Mouse (Mus musculus) limb, embryonic 13.5 days (tissue): ENCODE results near the gene Hmbs. TPM values are rescaled to one million over a fixed set of nuclear protein-coding genes. Genes with fewer than 3 reads are reported as not detected.
A peak's percentile ranks its signal among the peaks of the same experiment; 100 is the strongest.
"Not testable (repeated sequence)": the region's sequence is repeated elsewhere in the genome, so short reads cannot be mapped to it uniquely, and the experiment has no call there.

Source experiments
- ATAC-seq: fragments of 200-750 bp; cut with Nextera tagmentation; 2 replicates; pipeline ENCODE4 v1.8.0; 2017; ENCODE audit warnings: low read depth, moderate number of reproducible peaks, moderate TSS enrichment; ENCODE audit not compliant: low FRiP score
- H3K27ac ChIP-seq: fragments of 300-500 bp; sonication (generic); 2 replicates; pipeline ENCODE4 v1.5.1; 2015; ENCODE audit warnings: inconsistent platforms, mild to moderate bottlenecking, moderate library complexity
- H3K27me3 ChIP-seq: fragments of 300-500 bp; sonication (generic); 2 replicates; pipeline ENCODE4 v1.6.1; 2015; ENCODE audit warnings: mild to moderate bottlenecking, inconsistent platforms
- H3K36me3 ChIP-seq: fragments of 300-500 bp; sonication (generic); 2 replicates; pipeline ENCODE4 v1.6.1; 2015; ENCODE audit warnings: inconsistent platforms, mild to moderate bottlenecking, moderate library complexity
- H3K4me1 ChIP-seq: fragments of 300-500 bp; sonication (generic); 2 replicates; pipeline ENCODE4 v1.6.1; 2015; ENCODE audit warnings: inconsistent platforms
- H3K4me2 ChIP-seq: fragments of 300-500 bp; sonication (generic); replicated peaks from 2 replicates; pipeline ENCODE4 v1.6.1; 2015; ENCODE audit warnings: inconsistent platforms, mild to moderate bottlenecking, moderate library complexity
- H3K4me3 ChIP-seq: fragments of 300-500 bp; sonication (generic); 2 replicates; pipeline ENCODE4 v1.5.1; 2015; ENCODE audit warnings: moderate library complexity, mild to moderate bottlenecking, inconsistent platforms
- H3K9ac ChIP-seq: fragments of 300-500 bp; sonication (generic); 2 replicates; pipeline ENCODE4 v1.6.1; 2015; ENCODE audit warnings: mild to moderate bottlenecking, inconsistent platforms
- H3K9me3 ChIP-seq: fragments of 300-500 bp; sonication (generic); 2 replicates; pipeline ENCODE4 v1.6.1; 2016; ENCODE audit warnings: inconsistent platforms
- WGBS: fragments of 180-500 bp; shearing (Covaris S2); methylation state at CpG from one replicate; pipeline ENCODE4 v1.1.7; 2015; 5-methylcytosine and 5-hydroxymethylcytosine counted together
- polyA plus RNA-seq: library from polyadenylated mRNA; unstranded; fragments of >200 nt; fragmentation: Nextera tagmentation; extraction: Ambion mirVana; gene quantifications from 2 replicates; pipeline ENCODE4 v1.2.1, GENCODE M21; 2015

Hmbs gene
- polyA plus RNA-seq, result 111 and 116 TPM in 2 replicates

DNA sequence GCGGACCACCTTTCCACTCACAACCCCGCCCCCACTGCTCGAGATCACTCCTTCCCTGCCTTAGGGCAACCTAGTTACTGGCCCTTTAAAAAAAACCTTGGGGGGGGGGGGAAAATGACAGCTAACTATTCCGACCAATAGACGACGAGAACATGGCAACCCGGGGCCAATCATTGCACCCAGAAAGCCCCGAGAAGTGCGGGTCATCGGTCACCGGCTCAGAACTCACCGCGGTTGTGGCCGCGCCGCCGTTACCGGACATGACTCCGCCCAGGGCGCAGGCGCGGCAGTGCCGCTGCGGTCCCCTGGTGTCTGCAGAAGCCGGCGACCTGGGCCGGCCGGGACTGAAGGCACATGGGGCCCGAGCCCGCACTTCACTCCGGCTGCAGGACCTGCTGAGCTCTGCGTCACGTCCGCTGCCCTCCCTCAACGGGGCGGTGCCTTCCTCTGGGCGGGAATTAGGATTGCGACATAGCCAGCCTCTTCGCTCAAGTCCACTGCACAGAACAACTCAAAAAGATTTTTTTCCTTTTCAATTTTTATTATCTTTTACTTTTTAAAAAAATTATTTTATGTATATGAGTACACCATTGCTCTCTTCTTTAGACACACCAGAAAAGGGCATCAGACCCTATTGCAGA is at the start of gene Hmbs:
Gene Hmbs (minus strand): TSS at position 448 of the 641 bp plus-strand sequence.
- ATAC-seq, result peak; percentile 96
- peak within 1 kb of the TSS; percentile 69 for H3K4me2 ChIP-seq
- H3K9me3 ChIP-seq, result no peaks in the 10 kb centered on the region
- H3K4me1 ChIP-seq, result peaks cover 6% of the 10 kb centered on the region
- peak within 1 kb of the TSS; percentile 77 for H3K4me3 ChIP-seq
- peaks cover 55% of the 10 kb centered on the region for H3K36me3 ChIP-seq
- H3K9ac ChIP-seq, result peak within 1 kb of the TSS; percentile 84
- H3K27me3 ChIP-seq, result no peaks in the 10 kb centered on the region
- H3K27ac ChIP-seq, result peak within 1 kb of the TSS; percentile 95
- 0% methylated on average over 39 of the region's 39 CpGs for WGBS

DNA sequence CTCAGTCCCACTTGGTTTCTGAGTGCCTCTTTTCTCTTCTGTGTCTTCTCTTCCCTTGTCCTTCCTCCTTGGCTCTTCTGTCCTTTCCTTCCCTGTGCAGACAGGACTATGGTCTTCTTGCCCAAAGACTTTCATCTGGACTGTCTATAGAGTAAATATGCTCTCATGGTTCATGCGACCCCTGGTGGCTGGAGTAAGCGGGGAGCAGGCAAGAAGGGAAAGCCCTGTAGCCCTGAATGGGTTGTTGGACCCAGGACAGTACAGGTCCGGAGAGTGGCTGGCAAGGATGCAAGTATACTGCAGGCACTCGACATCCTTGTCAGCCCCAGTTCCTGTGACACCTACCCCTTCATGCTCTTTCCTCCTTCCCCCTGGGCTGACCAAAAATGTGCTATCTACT is 47.4 kb upstream of the Hmbs start:
- no peaks in the 10 kb centered on the region for H3K9me3 ChIP-seq
- no peak overlapping the region for H3K9ac ChIP-seq
- H3K4me3 ChIP-seq, result no peak overlapping the region
- 36% methylated on average over 4 of the region's 4 CpGs for WGBS
- H3K4me2 ChIP-seq, result no peak overlapping the region
- peaks cover 60% of the 10 kb centered on the region for H3K36me3 ChIP-seq
- no peaks in the 10 kb centered on the region for H3K27me3 ChIP-seq
- no peak for ATAC-seq
- H3K27ac ChIP-seq, result no peak overlapping the region
- H3K4me1 ChIP-seq, result no peaks in the 10 kb centered on the region

DNA sequence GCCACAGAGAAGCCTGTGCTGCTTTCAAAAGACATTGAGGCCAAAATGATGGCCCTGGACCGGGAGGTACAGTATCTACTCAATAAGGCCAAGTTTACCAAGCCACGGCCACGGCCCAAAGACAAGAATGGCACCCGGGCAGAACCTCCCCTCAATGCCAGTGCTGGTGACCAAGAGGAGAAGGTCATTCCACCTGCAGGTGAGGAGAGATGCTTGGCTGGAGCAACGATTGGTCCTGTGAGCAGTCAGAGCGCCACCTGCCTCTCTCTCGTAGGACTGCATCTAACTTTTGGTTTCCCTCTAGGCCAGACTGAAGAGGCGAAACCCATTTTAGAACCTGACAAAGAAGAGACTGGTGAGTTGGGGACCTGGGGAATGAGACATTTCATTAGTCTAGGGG is 45.2 kb upstream of the Hmbs start:
- Histone ChIP-seq H3K36me3 (peaks cover 82% of the 10 kb centered on the region), H3K4me1 (no peaks in the 10 kb centered on the region), H3K27me3 (no peaks in the 10 kb centered on the region), H3K27ac (no peak overlapping the region), H3K9me3 (no peaks in the 10 kb centered on the region), H3K4me2 (no peak overlapping the region), H3K9ac (no peak overlapping the region), H3K4me3 (no peak overlapping the region)
- 63% methylated on average over 8 of the region's 8 CpGs for whole genome bisulfite sequencing
- no peak for ATAC-seq

DNA sequence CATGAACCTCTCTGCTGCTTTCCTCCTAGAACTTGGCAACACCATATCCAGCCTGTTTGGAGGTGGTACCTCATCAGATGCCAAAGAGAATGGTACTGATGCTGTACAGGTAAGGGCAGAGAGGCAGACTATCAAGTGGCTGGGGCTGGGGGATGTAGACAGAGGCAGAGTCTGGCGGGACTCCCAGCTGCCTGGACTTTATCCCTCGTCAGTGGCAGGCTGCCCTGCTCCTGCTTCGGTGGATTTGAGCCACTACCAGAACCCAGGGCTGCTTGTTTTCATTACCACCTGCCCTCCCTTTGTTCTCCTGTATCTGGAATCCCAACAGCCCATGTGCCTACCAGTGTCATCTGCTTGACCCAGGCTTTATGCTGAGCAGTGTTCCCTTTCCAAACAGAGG is 43.2 kb upstream of the Hmbs start:
- Histone ChIP-seq H3K9ac (peak overlapping the region; percentile 2; the same call in 1 of the 2 replicates), H3K36me3 (peaks cover 96% of the 10 kb centered on the region), H3K9me3 (no peaks in the 10 kb centered on the region), H3K4me1 (no peaks in the 10 kb centered on the region), H3K27ac (no peak overlapping the region), H3K27me3 (no peaks in the 10 kb centered on the region), H3K4me3 (no peak overlapping the region), H3K4me2 (no peak overlapping the region)
- 73% methylated on average over 3 of the region's 3 CpGs for WGBS
- ATAC-seq, result no peak

DNA sequence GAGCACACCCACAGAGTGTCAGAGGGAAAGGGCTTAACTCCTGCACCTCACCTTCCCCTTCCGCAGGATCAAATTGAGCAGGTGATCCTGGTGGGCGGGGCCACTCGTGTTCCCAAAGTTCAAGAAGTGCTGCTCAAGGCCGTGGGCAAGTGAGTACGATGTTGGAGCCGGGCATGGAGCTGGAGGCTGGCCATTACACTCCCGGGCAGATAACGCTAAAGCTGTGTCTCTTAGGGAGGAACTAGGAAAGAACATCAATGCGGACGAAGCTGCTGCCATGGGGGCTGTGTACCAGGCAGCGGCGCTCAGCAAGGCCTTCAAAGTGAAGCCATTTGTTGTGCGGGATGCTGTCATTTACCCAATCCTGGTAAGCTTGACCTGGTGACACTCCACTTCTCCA is 40.6 kb upstream of the Hmbs start:
- H3K4me2 ChIP-seq, result no peak overlapping the region
- no peaks in the 10 kb centered on the region for H3K9me3 ChIP-seq
- no peak overlapping the region for H3K9ac ChIP-seq
- WGBS, result 88% methylated on average over 13 of the region's 13 CpGs
- H3K27me3 ChIP-seq, result no peaks in the 10 kb centered on the region
- no peak overlapping the region for H3K27ac ChIP-seq
- ATAC-seq, result no peak
- H3K36me3 ChIP-seq, result peaks cover 91% of the 10 kb centered on the region
- H3K4me3 ChIP-seq, result no peak overlapping the region
- H3K4me1 ChIP-seq, result peaks cover 14% of the 10 kb centered on the region

DNA sequence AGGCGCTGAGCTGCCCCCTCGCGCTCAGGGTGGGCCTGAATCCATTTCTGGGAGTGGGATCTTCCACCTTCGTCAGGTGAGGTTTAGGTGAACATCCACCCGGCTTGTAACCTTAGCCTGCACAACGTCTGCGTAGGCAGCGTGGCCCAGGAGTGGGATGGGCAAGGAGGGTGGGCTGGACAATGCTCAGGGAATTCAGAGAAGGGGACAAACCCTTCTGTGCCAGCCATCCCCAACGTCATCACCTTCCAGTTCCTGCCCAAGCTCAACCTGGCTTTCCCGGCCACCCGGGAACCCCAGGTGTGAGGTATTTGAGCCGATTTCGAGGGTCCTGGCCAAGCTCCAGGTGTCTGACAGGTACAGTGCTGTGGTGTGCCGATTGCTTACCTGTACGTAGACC is 35.8 kb upstream of the Hmbs start:
- Histone ChIP-seq H3K9me3 (no peaks in the 10 kb centered on the region), H3K4me2 (peak overlapping the region; percentile 98), H3K4me3 (peak overlapping the region; percentile 93), H3K36me3 (peaks cover 44% of the 10 kb centered on the region), H3K27ac (peak overlapping the region; percentile 84; the same call in 1 of the 2 replicates), H3K4me1 (peaks cover 18% of the 10 kb centered on the region), H3K27me3 (no peaks in the 10 kb centered on the region), H3K9ac (peak overlapping the region; percentile 96)
- peak; percentile 37; the same call in 1 of the 2 replicates for ATAC-seq
- WGBS, result 7% methylated on average over 15 of the region's 15 CpGs

DNA sequence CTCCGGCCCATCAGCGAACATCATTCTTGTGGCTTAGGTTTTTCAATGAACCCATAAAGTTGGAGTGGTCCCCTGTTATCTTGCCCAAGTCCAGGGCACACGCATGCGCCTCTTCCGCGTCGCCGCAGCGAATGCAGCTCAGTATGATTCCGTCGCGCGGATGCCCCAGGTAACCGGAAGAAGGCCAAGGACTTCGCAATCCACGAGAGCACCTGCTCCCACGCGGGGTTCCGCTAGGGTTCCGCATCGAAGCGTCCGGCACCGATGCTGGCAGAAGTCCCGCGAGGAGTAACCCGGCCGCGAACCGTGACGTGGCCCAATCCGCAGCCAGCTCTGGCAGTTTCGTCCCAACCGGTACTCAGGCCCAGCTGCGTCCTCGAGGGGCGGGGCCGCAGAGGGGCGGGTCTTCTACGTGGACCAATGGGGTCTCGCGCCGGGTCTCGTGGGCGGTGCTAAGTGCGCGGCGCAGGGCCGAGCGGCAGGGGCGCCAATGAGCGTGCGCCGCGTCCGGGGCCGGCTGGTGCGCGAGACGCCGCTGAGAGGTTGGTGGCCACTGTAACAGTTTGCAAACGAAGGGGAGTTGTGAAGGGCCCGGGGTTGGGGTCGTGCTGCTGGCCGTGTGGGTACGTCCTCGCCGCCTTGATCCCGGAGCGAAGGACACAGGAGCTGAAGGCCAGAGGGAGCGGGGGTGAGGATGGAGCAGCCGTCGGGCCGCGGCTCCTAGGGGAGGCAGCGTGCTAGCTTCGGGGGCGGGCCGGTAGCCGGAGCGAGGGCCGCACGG is 35.2 kb upstream of the Hmbs start, which contains the start of gene Hyou1:
Gene Hyou1 (plus strand): TSS at position 437 of the 781 bp plus-strand sequence.
- no peaks in the 10 kb centered on the region for H3K27me3 ChIP-seq
- H3K9me3 ChIP-seq, result no peaks in the 10 kb centered on the region
- H3K36me3 ChIP-seq, result peaks cover 37% of the 10 kb centered on the region
- H3K9ac ChIP-seq, result peak within 1 kb of the TSS; percentile 96
- peaks cover 18% of the 10 kb centered on the region for H3K4me1 ChIP-seq
- under 1% methylated on average over 82 of the region's 83 CpGs for WGBS
- peak; percentile 98 for ATAC-seq
- peak within 1 kb of the TSS; percentile 98 for H3K4me2 ChIP-seq
- peak within 1 kb of the TSS; percentile 84 for H3K27ac ChIP-seq
- H3K4me3 ChIP-seq, result peak within 1 kb of the TSS; percentile 93

DNA sequence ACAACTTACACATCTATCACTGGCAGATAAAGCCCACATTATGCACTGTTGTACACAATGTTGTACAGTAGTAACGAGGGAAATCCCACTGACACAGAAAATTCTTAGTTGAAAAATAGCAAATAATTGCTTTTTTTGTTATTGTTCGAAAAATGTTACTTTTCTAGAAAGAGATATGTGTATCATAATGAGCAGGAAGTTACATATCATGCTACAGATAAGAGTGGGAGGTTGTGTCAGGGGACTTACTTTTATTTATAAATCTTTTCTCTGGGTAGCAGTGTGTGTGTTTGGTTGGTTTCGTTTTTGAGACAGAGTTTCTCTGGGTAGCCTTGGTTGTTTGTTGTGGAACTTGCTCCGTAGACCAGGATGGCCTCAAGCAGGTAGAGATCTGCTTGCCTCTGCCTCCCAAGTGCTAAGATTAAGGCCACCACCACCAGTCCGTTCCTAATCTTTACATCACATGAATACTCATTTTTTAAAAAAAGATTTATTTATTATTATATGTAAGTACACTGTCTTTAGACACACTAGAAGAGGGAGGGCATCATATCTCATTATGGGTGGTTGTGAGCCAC is 34.2 kb upstream of the Hmbs start:
- peaks cover 27% of the 10 kb centered on the region for H3K36me3 ChIP-seq
- ATAC-seq, result no peak
- H3K27me3 ChIP-seq, result no peaks in the 10 kb centered on the region
- WGBS, result 90% methylated on average over 5 of the region's 5 CpGs
- H3K27ac ChIP-seq, result 0 out of 2 replicates have a peak overlapping the region, but pooled peaks have one; percentile 58
- H3K9ac ChIP-seq, result peak overlapping the region; percentile 76
- peaks cover 18% of the 10 kb centered on the region for H3K4me1 ChIP-seq
- no peaks in the 10 kb centered on the region for H3K9me3 ChIP-seq
- peak overlapping the region; percentile 93 for H3K4me3 ChIP-seq
- H3K4me2 ChIP-seq, result peak overlapping the region; percentile 98

DNA sequence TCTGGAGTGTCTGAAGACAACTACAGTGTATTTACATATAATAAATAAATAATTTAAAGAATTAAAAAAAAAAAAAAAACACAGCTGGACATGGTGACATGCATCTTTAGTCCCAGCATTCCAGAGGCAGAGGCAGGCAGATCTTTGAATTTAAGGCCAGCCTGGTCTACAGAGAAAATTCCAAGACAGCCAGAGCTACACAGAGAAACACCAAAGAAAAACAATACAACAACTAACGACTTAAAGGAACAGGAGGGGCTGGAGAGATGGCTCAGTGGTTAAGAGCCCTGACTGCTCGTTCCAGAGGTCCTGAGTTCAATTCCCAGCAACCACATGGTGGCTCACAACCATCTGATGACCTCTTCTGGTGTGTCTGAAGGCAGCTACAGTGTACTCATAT is 33.3 kb upstream of the Hmbs start:
- H3K9me3 ChIP-seq, H3K9ac ChIP-seq, H3K27ac ChIP-seq, H3K4me3 ChIP-seq, H3K4me2 ChIP-seq, ATAC-seq, H3K27me3 ChIP-seq: not testable (repeated sequence)
- peaks cover 18% of the 10 kb centered on the region for H3K36me3 ChIP-seq
- H3K4me1 ChIP-seq, result peaks cover 18% of the 10 kb centered on the region
- WGBS, result 89% methylated on average over 2 of the region's 2 CpGs

DNA sequence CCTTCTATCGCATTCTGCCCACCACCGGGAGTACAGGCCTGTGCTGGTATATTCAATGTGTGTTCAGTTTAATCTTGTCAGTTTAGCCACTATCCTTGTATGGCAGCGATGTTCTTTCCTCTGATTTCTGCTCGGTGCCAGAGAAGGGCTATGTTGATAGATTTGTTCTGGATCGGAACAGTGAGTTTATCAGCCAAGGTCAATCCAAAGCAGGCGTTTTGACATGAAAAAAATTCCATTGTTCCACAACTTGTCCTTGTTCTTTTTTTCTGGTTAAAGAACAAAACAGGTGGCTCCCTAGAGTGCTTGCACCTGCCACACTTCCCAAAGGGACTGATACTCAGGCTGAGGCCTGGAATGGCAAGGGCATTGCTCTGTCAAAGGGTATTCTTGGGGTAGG is 32.1 kb upstream of the Hmbs start:
- Histone ChIP-seq H3K4me2 (no peak overlapping the region), H3K27ac (no peak overlapping the region), H3K4me1 (peaks cover 18% of the 10 kb centered on the region), H3K4me3 (no peak overlapping the region), H3K9ac (no peak overlapping the region), H3K27me3 (no peaks in the 10 kb centered on the region), H3K36me3 (peaks cover 6% of the 10 kb centered on the region), H3K9me3 (no peaks in the 10 kb centered on the region)
- WGBS, result 90% methylated on average over 6 of the region's 6 CpGs
- ATAC-seq, result no peak

DNA sequence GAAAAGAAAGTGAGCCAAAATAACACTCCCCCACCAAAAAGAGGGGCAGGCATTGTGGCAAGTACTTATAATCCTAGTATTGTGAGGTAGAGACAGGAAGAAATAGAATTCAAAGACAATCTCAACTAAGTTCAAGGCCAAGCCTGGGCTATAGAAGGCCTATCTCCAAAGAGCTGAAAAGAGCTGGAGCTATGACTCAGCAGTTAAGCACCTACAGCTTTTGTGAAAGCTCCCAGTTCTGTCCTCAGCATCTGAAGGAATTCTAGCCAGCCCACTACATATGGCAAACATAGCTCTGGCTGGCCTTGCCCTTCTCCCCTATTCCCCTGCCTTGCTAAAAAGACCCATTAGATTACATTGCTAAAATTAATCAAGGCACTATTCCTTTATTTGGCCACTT is 29.4 kb upstream of the Hmbs start:
- Histone ChIP-seq H3K36me3 (no peaks in the 10 kb centered on the region), H3K4me3 (no peak overlapping the region), H3K27me3 (no peaks in the 10 kb centered on the region), H3K9ac (no peak overlapping the region), H3K4me2 (no peak overlapping the region), H3K9me3 (no peaks in the 10 kb centered on the region), H3K27ac (no peak overlapping the region), H3K4me1 (peaks cover 2% of the 10 kb centered on the region; the same call in 1 of the 2 replicates)
- no peak for ATAC-seq

DNA sequence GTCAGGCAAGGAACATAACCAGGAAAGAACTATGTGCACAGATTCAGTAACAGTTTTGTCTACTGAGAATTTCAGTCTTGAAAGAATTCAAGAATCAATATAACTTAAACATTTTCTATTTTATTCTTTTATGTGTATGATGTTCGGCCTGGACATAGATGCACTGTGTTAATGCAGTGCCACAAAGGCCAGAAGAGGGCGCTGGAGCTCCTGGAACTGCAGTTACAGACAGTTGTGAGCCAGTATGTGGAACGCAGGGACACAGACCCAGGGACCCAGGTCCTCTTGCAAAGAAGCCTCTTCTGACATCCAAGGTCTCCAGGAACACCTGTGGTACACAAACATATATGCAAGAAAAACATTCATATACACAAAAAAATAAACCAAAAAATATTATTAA is 20.5 kb upstream of the Hmbs start:
- no peak overlapping the region for H3K27ac ChIP-seq
- no peak overlapping the region for H3K4me2 ChIP-seq
- ATAC-seq, result no peak
- H3K36me3 ChIP-seq, result peaks cover 5% of the 10 kb centered on the region
- peaks cover 8% of the 10 kb centered on the region for H3K4me1 ChIP-seq
- no peak overlapping the region for H3K4me3 ChIP-seq
- H3K27me3 ChIP-seq, result no peaks in the 10 kb centered on the region
- 61% methylated on average over 3 of the region's 3 CpGs for WGBS
- H3K9ac ChIP-seq, result no peak overlapping the region
- H3K9me3 ChIP-seq, result no peaks in the 10 kb centered on the region
